Mouse (Mus musculus) kidney, adult 18-20 months (tissue): ENCODE measurements at regions not wholly inside any gene's neighbourhood (a gene's known extent, or its start where the extent isn't known, plus 50 kb on each side); places are given as distances from the start of the nearest gene placed in this dataset.

Experiments
- DNase-seq: peaks from one replicate; pipeline ENCODE4 v3.0.0; 2021

GRCm38 (mm10) chr16:24254590-24254989, 138.7 kb upstream of the Lpp start:
- no peak for DNase-seq

DNA sequence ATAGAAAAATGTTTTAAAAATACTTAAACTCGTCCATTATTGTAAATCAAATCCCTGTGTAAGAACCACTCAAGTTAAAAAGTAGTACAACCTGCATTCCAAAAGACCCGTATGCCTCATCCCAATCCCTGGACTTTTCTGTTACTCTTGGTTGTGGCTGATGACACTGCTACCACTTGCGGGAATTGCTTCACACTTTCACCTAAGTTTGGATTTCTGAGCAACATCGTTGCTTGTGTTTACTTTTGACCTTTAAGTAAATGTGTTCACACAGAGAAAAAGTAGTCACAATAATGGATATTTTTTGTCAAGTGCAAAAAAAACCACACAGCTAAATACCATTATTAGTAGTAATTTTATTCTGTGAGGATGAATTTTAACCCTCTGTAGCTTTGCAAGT, 139.2 kb upstream of the Lpp start:
- DNase-seq, result no peak

DNA sequence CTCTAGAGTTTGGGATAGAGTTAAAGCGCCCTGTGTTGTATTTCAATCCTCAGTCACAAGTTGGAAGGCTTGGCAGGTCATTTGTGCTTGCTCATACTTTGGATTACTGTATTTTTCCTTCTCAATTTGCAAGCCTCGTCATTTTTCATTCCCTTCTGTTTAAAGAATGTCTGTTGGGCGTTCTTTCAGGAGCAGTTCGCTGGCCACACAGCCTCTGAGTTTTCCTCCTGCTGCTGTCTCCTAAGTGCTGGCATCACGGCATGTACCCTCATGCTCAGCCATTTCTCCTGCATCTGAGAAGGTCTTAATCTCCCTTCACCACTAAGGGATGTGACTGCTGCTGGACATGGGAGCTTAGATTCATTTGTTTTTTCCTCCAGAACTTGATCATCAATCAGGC, 146.0 kb upstream of the Lpp start:
- DNase-seq, result no peak

DNA sequence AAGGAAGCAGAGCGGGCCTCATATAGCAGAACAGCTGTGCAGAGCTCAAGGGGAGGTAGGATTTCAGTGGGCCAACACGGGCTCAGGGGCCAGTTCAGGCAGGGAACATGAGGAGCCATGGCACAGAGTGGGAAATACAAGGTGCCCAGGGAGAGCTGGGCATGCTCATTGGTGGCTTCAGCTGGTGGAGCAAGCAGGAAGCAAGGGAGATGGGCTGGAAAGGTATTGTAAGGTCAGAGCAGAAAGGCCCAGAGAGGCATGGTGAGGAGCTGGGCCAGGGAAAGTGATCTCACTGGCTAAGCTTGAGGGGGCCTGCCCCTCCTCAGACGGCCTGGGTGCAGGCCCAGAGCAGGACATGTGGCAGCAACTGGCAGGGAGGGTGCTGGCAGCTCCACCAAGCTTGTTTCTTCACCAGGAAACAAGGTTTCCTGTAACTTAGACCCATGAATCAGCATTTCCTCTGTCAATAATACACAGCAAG, 155.2 kb upstream of the Lpp start:
- peak; percentile 46 for DNase-seq

GRCm38 (mm10) chr16:24237425-24237824, 155.9 kb upstream of the Lpp start:
- no peak for DNase-seq

- DNase-seq, result peak; percentile 18
Observed at GRCm38 (mm10) chr16:24237013-24237412, 156.3 kb upstream of the Lpp start.

- no peak for DNase-seq
Observed at GRCm38 (mm10) chr16:24236511-24236910, 156.8 kb upstream of the Lpp start.

- peak; percentile 19 for DNase-seq
Observed at GRCm38 (mm10) chr16:24234795-24235194, 158.5 kb upstream of the Lpp start.

GRCm38 (mm10) chr16:24232001-24232530, 161.2 kb upstream of the Lpp start:
- DNase-seq, result no peak

DNA sequence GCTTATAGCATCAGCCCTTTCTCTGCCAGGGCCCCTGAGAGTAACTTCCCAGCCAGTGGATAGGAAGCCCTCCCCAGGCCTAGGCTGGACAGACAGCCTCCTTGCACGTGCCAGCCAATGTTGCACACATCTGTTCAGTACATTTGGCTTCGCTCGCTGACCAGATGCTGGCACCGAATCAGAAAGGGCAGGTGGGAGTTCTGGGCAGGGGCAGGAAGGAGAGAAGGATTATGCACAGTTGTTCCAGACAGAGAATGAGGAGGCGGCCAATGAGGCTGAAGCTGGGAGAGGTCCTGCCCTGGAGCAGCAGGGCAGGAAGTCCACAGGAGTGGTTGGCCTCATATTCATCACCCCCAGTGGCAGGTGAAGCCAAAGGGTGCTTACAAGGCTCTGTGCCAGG, 161.8 kb upstream of the Lpp start:
- no peak for DNase-seq

GRCm38 (mm10) chr16:24229002-24229607, 164.2 kb upstream of the Lpp start:
- DNase-seq, result no peak

GRCm38 (mm10) chr16:24225897-24226296, 167.4 kb upstream of the Lpp start:
- no peak for DNase-seq

GRCm38 (mm10) chr16:24225090-24225489, 168.2 kb upstream of the Lpp start:
- no peak for DNase-seq

GRCm38 (mm10) chr16:24223901-24224300, 169.4 kb upstream of the Lpp start:
- DNase-seq, result no peak

- no peak for DNase-seq
Observed at GRCm38 (mm10) chr16:24223527-24223880, 169.8 kb upstream of the Lpp start.

- no peak for DNase-seq
Observed at GRCm38 (mm10) chr16:24222759-24223526, 170.4 kb upstream of the Lpp start.

DNA sequence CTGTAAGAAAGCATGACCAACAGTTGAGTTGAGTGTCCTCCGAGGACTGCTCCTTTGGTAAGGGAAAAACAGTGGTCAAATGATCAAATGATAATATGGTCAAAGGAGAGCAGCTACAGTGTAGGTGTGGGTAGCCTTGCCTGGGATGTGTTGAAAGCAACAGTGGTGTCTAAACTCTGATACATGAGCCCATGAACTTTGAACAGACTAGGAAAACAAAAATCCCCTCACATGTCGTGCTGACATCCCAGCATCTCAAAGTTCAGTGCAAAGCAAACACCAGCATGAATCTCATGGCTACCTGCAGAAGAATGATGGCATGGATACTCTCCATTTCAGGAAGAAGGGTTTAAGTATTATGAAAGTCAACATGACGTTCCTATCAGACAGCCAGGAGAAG, 171.3 kb upstream of the Lpp start:
- no peak for DNase-seq

DNA sequence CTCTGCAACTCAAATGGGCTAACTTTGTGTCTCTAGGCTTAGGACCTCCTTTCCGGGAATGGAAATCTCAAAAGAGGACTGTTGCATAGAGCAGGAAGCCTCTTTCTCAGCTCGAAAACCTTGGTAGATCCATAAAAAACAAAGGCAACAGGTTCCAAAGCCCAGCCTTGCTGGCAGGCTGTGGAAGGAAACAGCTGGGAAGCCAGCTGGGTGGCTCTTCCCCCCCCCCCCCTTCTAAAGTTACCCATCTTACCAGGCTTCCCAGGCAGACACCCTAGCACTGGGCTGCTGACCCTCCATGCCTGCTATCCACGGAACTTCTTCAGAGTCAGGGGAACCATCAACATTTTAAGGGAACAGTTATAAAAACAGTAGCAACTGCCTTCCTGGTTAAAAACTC, 172.7 kb upstream of the Lpp start:
- no peak for DNase-seq

DNA sequence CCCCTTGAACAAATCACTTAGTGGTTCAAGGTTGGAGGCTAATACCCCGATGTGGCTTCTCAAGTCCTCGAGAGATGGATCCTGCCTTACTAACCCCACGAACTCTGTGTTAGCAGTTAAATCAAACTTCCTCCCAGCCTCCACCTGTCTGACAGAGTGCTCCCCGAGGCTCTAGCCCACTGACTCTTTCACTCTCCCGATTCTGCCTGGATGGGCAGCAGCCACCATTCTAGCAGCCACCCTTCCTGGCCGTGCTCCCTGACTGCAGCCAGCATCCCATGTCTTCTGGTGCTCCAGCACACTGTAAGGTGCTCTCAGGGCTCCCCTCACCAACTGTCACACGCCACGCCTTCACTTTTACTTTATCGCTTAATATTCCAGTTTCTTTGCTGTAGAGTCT, 173.6 kb upstream of the Lpp start:
- no peak for DNase-seq

DNA sequence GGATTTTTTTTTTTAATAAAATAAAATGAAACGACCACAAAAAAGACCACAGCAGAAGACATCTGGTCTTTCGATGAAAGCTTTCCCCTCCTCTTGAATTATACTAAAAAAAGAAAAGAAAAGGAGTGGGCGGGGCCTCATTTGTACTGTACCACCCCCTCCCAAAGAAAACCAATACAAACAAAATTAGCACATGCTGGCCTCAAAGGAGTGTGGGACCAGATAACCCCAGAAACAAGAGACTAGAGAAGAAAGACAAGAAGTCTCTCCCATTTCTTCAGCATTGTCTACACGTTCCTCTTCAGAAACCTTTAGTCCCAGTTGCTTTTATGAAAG, 174.5 kb upstream of the Lpp start:
- DNase-seq, result no peak

DNA sequence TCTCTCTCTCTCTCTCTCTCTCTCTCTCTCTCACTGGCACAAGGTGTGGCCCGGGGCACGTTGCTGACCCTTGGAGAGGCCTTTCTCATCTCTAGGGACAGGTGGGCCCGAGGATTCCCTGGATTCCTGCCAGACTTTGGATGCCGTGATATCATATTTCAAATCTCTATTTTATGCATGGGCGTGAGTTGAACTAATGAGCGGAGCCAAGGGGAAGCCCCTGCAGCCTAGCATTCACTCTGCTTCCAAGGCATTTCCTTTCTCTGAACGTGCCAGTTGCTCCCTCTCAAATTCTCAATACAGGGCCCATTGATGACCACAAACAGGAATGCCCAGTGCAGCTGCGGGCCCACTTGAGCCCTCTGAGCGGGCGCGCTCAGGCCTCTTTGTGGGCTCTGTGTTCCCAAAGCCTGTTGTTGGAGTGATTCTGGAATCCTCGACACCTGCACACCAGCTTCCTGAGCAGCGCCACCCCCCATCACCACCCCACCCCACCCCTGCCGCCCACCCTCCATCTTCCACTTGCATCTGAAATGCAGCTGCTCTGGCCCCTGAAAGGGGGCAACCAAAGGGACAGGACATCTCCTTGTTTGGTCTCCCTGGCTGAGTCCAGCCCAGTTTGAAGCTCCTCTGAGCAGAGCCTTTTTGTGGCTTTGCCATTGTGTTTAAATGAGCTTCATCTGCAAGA, 175.0 kb upstream of the Lpp start:
- DNase-seq, result no peak

GRCm38 (mm10) chr16:24216828-24217227, 176.5 kb upstream of the Lpp start:
- DNase-seq, result no peak

DNA sequence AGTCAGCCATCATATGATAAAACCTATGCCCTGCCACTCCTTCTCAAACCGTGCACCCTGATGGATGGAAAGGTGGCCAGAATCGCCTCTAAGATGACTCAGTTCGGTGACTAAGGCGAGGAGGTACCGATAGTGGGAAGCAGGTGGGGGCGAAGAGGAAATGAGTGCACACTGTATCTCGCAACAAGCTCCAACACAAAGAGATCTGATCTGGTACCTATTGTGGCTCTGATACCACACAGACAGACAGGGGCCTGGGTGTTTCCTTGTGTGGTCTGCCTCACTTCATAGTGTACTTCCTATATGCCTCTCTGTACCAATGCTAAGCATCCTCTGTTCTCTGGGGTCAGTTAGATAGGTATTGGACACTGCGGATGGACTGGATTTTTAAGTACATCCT, 178.0 kb upstream of the Lpp start:
- DNase-seq, result no peak

DNA sequence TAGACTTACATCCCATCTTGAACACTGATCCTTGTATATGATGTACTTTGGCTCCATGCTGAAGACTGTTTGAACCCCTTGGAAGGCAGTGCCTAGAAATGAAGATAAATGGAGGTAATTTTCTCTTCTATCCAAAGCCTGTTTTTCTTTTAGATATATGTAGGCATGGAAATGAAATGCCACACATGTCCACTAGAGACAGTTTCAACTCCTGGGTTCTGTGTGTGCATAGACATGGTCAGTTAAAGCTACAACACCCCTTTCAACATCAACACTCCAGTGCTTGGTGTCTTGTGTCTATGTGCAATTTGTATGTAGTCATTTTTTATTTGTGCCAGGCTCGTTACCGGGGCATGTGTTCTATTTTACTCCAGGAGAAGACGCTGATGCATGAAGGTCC, 179.7 kb upstream of the Lpp start:
- no peak for DNase-seq
